Mouse (Mus musculus) lung, postnatal 36 days (tissue): ENCODE results near the gene Srek1.
A peak's percentile ranks its signal among the peaks of the same experiment; 100 is the strongest.

Experiments used
- DNase-seq: peaks from one replicate; pipeline ENCODE4 v3.0.0; 2022; ENCODE audit warnings: mixed read lengths

Gene Srek1

GRCm38 (mm10) chr13:103711406-103712025 is 62.9 kb downstream of the Srek1 start:
- peak; percentile 89 for DNase-seq

GRCm38 (mm10) chr13:103710359-103710781 is 64.0 kb downstream of the Srek1 start:
- DNase-seq: peak; percentile 74

GRCm38 (mm10) chr13:103705436-103705978 is 68.9 kb downstream of the Srek1 start:
- DNase-seq: no peak

GRCm38 (mm10) chr13:103703833-103704232 is 70.6 kb downstream of the Srek1 start:
- DNase-seq: peak; percentile 10

- DNase-seq: peak; percentile 87
These were observed 71.0 kb downstream of the Srek1 start for GRCm38 (mm10) chr13:103703386-103703785.

- DNase-seq: no peak
These were observed 72.1 kb downstream of the Srek1 start for GRCm38 (mm10) chr13:103702266-103702665.

- DNase-seq: no peak
These were observed 73.7 kb downstream of the Srek1 start for GRCm38 (mm10) chr13:103700752-103701151.

- no peak for DNase-seq
These were observed 76.4 kb downstream of the Srek1 start for GRCm38 (mm10) chr13:103697993-103698392.

GRCm38 (mm10) chr13:103696164-103696563 is 78.2 kb downstream of the Srek1 start:
- DNase-seq: peak; percentile 51

- DNase-seq: no peak
These were observed 79.0 kb downstream of the Srek1 start for GRCm38 (mm10) chr13:103695456-103695855.
